Mouse (Mus musculus): ENCODE measurements around the gene Tbce.

DNA sequence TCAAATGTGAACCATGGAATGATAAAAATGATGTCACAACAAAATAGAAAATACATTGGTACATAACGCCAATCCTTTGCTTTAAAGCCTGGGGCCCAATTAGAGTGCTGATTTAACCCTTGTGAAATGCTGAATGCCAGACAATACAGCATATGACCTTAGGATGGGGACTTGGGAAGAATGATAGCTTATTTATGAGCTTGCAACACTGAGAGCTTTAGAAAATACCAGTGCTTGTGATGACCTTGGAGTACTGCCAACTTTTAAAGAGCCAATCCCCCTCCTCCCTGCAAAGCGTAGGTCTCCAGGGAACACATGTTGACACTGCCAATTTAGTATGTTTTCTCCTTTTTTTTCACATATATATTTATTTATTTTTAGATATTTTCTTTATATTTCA lies 36.7 kb downstream of the Tbce start:
- TF ChIP-seq CTCF (IDR thresholded peaks at IDR 0.05; ENCODE audit: borderline replicate concordance, extremely low read depth, insufficient read depth, insufficient read length) (no peak), POLR2A (IDR thresholded peaks at IDR 0.05; ENCODE audit: borderline replicate concordance, extremely low read depth, insufficient read depth, insufficient read length, poor library complexity, severe bottlenecking) (no peak)
